Mouse (Mus musculus): ENCODE measurements around the gene 1700056E22Rik. TPM values are rescaled to one million over a fixed set of nuclear protein-coding genes. Genes with fewer than 3 reads are reported as not detected.

Gene 1700056E22Rik
- polyA plus RNA-seq, 1 experiment: 0.54 TPM

- no peak within 1 kb of the TSS for H3K27ac ChIP-seq (ENCODE audit: insufficient read depth, low read length)
- no peak within 1 kb of the TSS for H3K4me3 ChIP-seq (ENCODE audit: insufficient read depth, low read length)
- no peaks in the 10 kb centered on the region for H3K4me1 ChIP-seq (ENCODE audit: control insufficient read depth, insufficient read depth, low read length)
- no peak for TF ChIP-seq CTCF (IDR thresholded peaks at IDR 0.05; ENCODE audit: borderline replicate concordance, insufficient read depth, low read length)
- no peak for TF ChIP-seq POLR2A (IDR thresholded peaks at IDR 0.05; ENCODE audit: low read depth, low read length)
Measured at GRCm38 (mm10) chr1:184013106-184013505, 21.0 kb downstream of the 1700056E22Rik start, which contains the start of gene Dusp10. Dusp10 (plus strand) TSS chr1:184013302.

GRCm38 (mm10) chr1:184011311-184011710 lies 22.8 kb downstream of the 1700056E22Rik start:
- TF ChIP-seq POLR2A (IDR thresholded peaks at IDR 0.05; ENCODE audit: low read depth, low read length): no peak
- no peak for TF ChIP-seq CTCF (IDR thresholded peaks at IDR 0.05; ENCODE audit: borderline replicate concordance, insufficient read depth, low read length)
- no peak overlapping the region for H3K27ac ChIP-seq (ENCODE audit: insufficient read depth, low read length)
- no peaks in the 10 kb centered on the region for H3K4me1 ChIP-seq (ENCODE audit: control insufficient read depth, insufficient read depth, low read length)
- no peak overlapping the region for H3K4me3 ChIP-seq (ENCODE audit: insufficient read depth, low read length)

GRCm38 (mm10) chr1:184006086-184006485 lies 28.0 kb downstream of the 1700056E22Rik start:
- H3K4me1 ChIP-seq (ENCODE audit: control insufficient read depth, insufficient read depth, low read length): peaks cover 2% of the 10 kb centered on the region; the same call in 1 of the 2 replicates
- no peak overlapping the region for H3K27ac ChIP-seq (ENCODE audit: insufficient read depth, low read length)
- TF ChIP-seq CTCF (IDR thresholded peaks at IDR 0.05; ENCODE audit: borderline replicate concordance, insufficient read depth, low read length) (no peak), POLR2A (IDR thresholded peaks at IDR 0.05; ENCODE audit: low read depth, low read length) (no peak)
- H3K4me3 ChIP-seq (ENCODE audit: insufficient read depth, low read length): no peak overlapping the region

- Histone ChIP-seq H3K27ac (ENCODE audit: insufficient read depth, low read length) (no peak overlapping the region), H3K4me1 (ENCODE audit: control insufficient read depth, insufficient read depth, low read length) (peaks cover 2% of the 10 kb centered on the region; the same call in 1 of the 2 replicates), H3K4me3 (ENCODE audit: insufficient read depth, low read length) (no peak overlapping the region)
- TF ChIP-seq CTCF (IDR thresholded peaks at IDR 0.05; ENCODE audit: borderline replicate concordance, insufficient read depth, low read length) (no peak), POLR2A (IDR thresholded peaks at IDR 0.05; ENCODE audit: low read depth, low read length) (no peak)
Measured at GRCm38 (mm10) chr1:184005315-184006058, 28.6 kb downstream of the 1700056E22Rik start.

- H3K4me1 ChIP-seq (ENCODE audit: control insufficient read depth, insufficient read depth, low read length): peaks cover 2% of the 10 kb centered on the region; the same call in 1 of the 2 replicates
- H3K4me3 ChIP-seq (ENCODE audit: insufficient read depth, low read length): no peak overlapping the region
- no peak for TF ChIP-seq CTCF (IDR thresholded peaks at IDR 0.05; ENCODE audit: borderline replicate concordance, insufficient read depth, low read length)
- TF ChIP-seq POLR2A (IDR thresholded peaks at IDR 0.05; ENCODE audit: low read depth, low read length): no peak
- no peak overlapping the region for H3K27ac ChIP-seq (ENCODE audit: insufficient read depth, low read length)
Measured at GRCm38 (mm10) chr1:184004311-184004710, 29.8 kb downstream of the 1700056E22Rik start.

GRCm38 (mm10) chr1:184002470-184002869 lies 31.6 kb downstream of the 1700056E22Rik start:
- Histone ChIP-seq H3K4me3 (ENCODE audit: insufficient read depth, low read length) (no peak overlapping the region), H3K4me1 (ENCODE audit: control insufficient read depth, insufficient read depth, low read length) (peaks cover 2% of the 10 kb centered on the region; the same call in 1 of the 2 replicates), H3K27ac (ENCODE audit: insufficient read depth, low read length) (no peak overlapping the region)
- no peak for TF ChIP-seq CTCF (IDR thresholded peaks at IDR 0.05; ENCODE audit: borderline replicate concordance, insufficient read depth, low read length)
- no peak for TF ChIP-seq POLR2A (IDR thresholded peaks at IDR 0.05; ENCODE audit: low read depth, low read length)

- no peaks in the 10 kb centered on the region for H3K4me1 ChIP-seq (ENCODE audit: control insufficient read depth, insufficient read depth, low read length)
- no peak overlapping the region for H3K4me3 ChIP-seq (ENCODE audit: insufficient read depth, low read length)
- TF ChIP-seq POLR2A (IDR thresholded peaks at IDR 0.05; ENCODE audit: low read depth, low read length): no peak
- TF ChIP-seq CTCF (IDR thresholded peaks at IDR 0.05; ENCODE audit: borderline replicate concordance, insufficient read depth, low read length): no peak
- no peak overlapping the region for H3K27ac ChIP-seq (ENCODE audit: insufficient read depth, low read length)
Measured at GRCm38 (mm10) chr1:183997207-183997606, 36.9 kb downstream of the 1700056E22Rik start.

GRCm38 (mm10) chr1:183991921-183992320 lies 42.2 kb downstream of the 1700056E22Rik start:
- TF ChIP-seq CTCF (IDR thresholded peaks at IDR 0.05; ENCODE audit: borderline replicate concordance, insufficient read depth, low read length) (no peak), POLR2A (IDR thresholded peaks at IDR 0.05; ENCODE audit: low read depth, low read length) (no peak)
- Histone ChIP-seq H3K4me1 (ENCODE audit: control insufficient read depth, insufficient read depth, low read length) (0 out of 2 replicates have a peak, but pooled peaks cover 4% of the 10 kb centered on the region), H3K27ac (ENCODE audit: insufficient read depth, low read length) (no peak overlapping the region), H3K4me3 (ENCODE audit: insufficient read depth, low read length) (no peak overlapping the region)

- 0 out of 2 replicates have a peak, but pooled peaks cover 4% of the 10 kb centered on the region for H3K4me1 ChIP-seq (ENCODE audit: control insufficient read depth, insufficient read depth, low read length)
- TF ChIP-seq POLR2A (IDR thresholded peaks at IDR 0.05; ENCODE audit: low read depth, low read length) (no peak), CTCF (IDR thresholded peaks at IDR 0.05; ENCODE audit: borderline replicate concordance, insufficient read depth, low read length) (no peak)
- H3K27ac ChIP-seq (ENCODE audit: insufficient read depth, low read length): no peak overlapping the region
Measured at GRCm38 (mm10) chr1:183987711-183988245, 46.3 kb downstream of the 1700056E22Rik start.

More at GRCm38 (mm10) chr1:183987711-183988245, 46.3 kb downstream of the 1700056E22Rik start:
- H3K4me3 ChIP-seq (ENCODE audit: insufficient read depth, low read length): no peak overlapping the region

Other genes starting within 250 kb of the 1700056E22Rik start
- gene Dusp10, start 21.0 kb downstream of the 1700056E22Rik start, polyA plus RNA-seq (2011; ENCODE audit: insufficient read length, low read depth, missing spikeins): 6.2 and 6.9 TPM in 2 replicates